Mouse (Mus musculus) hindbrain, postnatal 0 days (tissue): ENCODE measurements at regions not wholly inside any gene's neighbourhood (a gene's known extent, or its start where the extent isn't known, plus 50 kb on each side); places are given as distances from the start of the nearest gene placed in this dataset.

Experiments
- ATAC-seq: fragments of 200-750 bp; cut with Nextera tagmentation; 2 replicates; pipeline ENCODE4 v1.8.0; 2017; ENCODE audit warnings: mild to moderate bottlenecking, moderate TSS enrichment, moderate library complexity
- DNase-seq: peaks from one replicate; pipeline ENCODE4 v3.0.0-alpha.2; 2015; ENCODE audit warnings: low spot score
- H3K27ac ChIP-seq: fragments of 300-500 bp; sonication (generic); 2 replicates; pipeline ENCODE4 v1.5.1; 2014; ENCODE audit warnings: mild to moderate bottlenecking
- H3K27me3 ChIP-seq: fragments of 300-500 bp; sonication (generic); 2 replicates; pipeline ENCODE4 v1.6.1; 2014; ENCODE audit warnings: low read length, mixed read lengths; ENCODE audit not compliant: insufficient read depth
- H3K36me3 ChIP-seq: fragments of 300-500 bp; sonication (generic); 2 replicates; pipeline ENCODE4 v1.6.1; 2014; ENCODE audit warnings: low read length, mixed read lengths; ENCODE audit not compliant: insufficient read depth
- H3K4me1 ChIP-seq: fragments of 300-500 bp; sonication (generic); 2 replicates; pipeline ENCODE4 v1.6.1; 2014; ENCODE audit warnings: antibody characterized with exemption, low read length, mixed read lengths; ENCODE audit not compliant: insufficient read depth
- H3K4me2 ChIP-seq: fragments of 300-500 bp; sonication (generic); 2 replicates; pipeline ENCODE4 v1.6.1; 2014; ENCODE audit warnings: low read depth, mild to moderate bottlenecking, low read length, moderate library complexity, mixed read lengths
- H3K4me3 ChIP-seq: fragments of 300-500 bp; sonication (generic); 2 replicates; pipeline ENCODE4 v1.5.1; 2014; ENCODE audit warnings: low read length
- H3K9ac ChIP-seq: fragments of 300-500 bp; sonication (generic); replicated peaks from 2 replicates; pipeline ENCODE4 v1.6.1; 2014; ENCODE audit warnings: mild to moderate bottlenecking, low read length, moderate library complexity, mixed read lengths
- H3K9me3 ChIP-seq: fragments of 300-500 bp; sonication (generic); 2 replicates; pipeline ENCODE4 v1.6.1; 2016; ENCODE audit warnings: low read length, mixed read lengths
- CTCF ChIP-seq: IDR thresholded peaks from 2 replicates; pipeline ENCODE4 v1.5.1; 2016; ENCODE audit warnings: antibody characterized with exemption, control low read depth, low read depth
- WGBS: fragments of 180-500 bp; shearing (Covaris S2); extraction: QIAGEN DNeasy Blood & Tissue Kit; methylation state at CpG from one replicate; pipeline ENCODE4 v1.1.7; 2014; 5-methylcytosine and 5-hydroxymethylcytosine counted together

DNA sequence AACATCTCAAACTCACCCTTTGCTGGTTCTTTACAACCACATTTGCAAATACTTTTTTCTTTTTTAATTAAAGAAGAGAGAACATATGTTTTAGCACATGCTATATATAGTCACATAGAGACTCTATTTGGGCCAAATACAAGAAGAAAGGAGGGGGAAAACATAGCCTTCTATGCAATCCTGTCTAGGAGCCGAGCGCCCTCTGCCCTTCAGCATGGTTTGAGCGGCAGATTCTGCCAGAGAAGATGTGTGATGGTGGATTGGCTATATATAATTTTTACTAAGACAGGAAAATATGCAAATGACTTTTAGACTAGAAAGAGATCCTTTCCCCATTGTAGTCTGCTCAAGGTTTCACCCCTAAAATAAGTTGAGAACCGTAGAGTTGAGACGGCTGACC, 60.0 kb upstream of the Myom1 start:
- Histone ChIP-seq H3K4me1 (no peaks in the 10 kb centered on the region), H3K4me3 (no peak overlapping the region), H3K4me2 (no peak overlapping the region), H3K9me3 (no peaks in the 10 kb centered on the region), H3K36me3 (no peaks in the 10 kb centered on the region), H3K27ac (no peak overlapping the region), H3K27me3 (no peaks in the 10 kb centered on the region), H3K9ac (no peak overlapping the region)
- no peak for ATAC-seq
- no peak for TF ChIP-seq CTCF
- no peak for DNase-seq
- WGBS = 89% methylated on average over 5 of the region's 5 CpGs

DNA sequence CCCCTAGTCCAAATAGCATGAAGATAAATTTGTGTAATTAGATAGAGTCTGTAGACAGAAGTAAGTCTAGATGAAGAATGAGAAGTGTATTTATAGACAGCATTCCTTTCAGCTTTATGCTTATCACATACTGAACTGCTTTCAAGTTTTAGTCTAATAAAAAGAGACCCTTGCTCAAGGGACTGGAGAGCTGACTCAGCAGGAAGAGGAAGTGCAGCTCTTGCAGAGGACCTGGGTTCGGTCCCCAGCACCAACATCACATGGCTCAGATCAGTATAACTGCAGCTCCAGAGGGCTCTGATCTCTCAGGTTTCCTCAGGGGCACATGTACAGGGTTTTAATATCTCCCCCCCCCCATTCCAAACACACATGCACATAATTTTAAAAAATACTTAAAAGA, 68.2 kb upstream of the Myom1 start:
- no peaks in the 10 kb centered on the region for H3K27me3 ChIP-seq
- DNase-seq (no peak), ATAC-seq (no peak)
- no peaks in the 10 kb centered on the region for H3K36me3 ChIP-seq
- no peaks in the 10 kb centered on the region for H3K9me3 ChIP-seq
- 95% methylated on average over 1 of the region's 1 CpGs for WGBS
- no peaks in the 10 kb centered on the region for H3K4me1 ChIP-seq
- no peak overlapping the region for H3K9ac ChIP-seq
- no peak overlapping the region for H3K4me2 ChIP-seq
- TF ChIP-seq CTCF = no peak
- no peak overlapping the region for H3K4me3 ChIP-seq
- no peak overlapping the region for H3K27ac ChIP-seq

DNA sequence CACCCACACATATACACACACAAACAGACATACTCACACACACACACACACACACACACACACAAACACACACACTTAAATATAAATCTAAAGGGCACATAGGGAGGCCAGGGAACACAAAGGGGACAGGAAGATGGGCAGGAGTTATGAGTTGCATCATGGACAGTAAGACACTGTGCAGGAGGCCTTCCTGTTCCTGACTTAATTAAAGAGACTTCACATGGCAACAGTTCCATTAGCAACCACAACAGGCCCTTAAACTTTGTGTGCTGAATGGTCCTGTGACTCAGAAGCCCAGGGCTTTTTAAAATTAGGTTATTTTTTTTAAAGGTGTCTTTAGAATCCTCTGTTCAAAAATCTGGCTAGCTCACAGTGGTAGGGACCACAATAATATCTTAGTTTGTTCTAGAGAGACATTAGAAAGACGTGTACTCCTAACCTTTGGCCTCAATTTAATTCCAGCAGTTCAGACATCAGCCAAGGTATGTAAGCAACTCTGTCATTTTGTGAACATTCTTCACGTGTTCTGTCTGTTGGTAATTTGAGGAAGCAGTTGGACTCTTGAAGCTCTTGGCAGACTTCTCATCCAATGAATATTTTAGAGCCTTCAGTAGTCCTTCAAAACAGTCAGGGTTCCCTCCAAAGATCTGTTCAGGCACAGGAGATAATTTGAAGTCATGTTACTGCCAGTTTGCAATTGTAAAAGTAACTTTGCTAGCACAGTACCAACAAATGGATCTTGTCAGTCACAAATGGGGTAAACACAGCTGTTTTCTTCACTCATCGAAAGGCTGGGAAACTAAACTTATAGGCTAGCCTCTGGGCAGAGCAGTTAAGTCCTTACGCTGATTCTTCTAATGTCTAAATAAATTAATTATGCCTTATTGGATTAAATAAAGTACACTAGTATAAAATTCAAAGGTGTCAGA, 69.0 kb upstream of the Myom1 start:
- no peak for DNase-seq
- H3K4me2 ChIP-seq = no peak overlapping the region
- TF ChIP-seq CTCF = no peak
- no peaks in the 10 kb centered on the region for H3K9me3 ChIP-seq
- no peaks in the 10 kb centered on the region for H3K4me1 ChIP-seq
- no peak overlapping the region for H3K27ac ChIP-seq
- no peaks in the 10 kb centered on the region for H3K27me3 ChIP-seq
- H3K9ac ChIP-seq = no peak overlapping the region
- no peak overlapping the region for H3K4me3 ChIP-seq
- 66% methylated on average over 4 of the region's 4 CpGs for WGBS
- no peak for ATAC-seq
- no peaks in the 10 kb centered on the region for H3K36me3 ChIP-seq

DNA sequence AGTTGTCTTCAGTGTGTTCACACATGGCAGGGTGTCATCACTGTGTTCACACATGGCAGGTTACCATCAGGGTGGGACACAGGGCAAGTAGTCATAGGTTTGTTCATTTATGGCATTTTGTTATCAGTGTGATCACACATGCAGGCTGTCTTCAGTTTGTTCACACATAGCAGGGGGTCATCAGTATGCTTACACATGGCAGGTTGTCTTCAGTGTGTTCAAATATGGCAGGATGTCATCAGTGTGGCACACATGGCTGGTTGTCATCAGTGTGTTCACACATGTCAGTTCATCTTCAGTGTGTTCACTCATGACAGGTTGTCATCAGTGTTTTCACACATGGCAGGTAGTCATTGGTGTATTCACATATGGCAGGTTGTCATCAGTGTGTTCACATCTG, 69.9 kb upstream of the Myom1 start:
- ATAC-seq (no peak), DNase-seq (no peak)
- Histone ChIP-seq H3K4me2 (no peak overlapping the region), H3K9ac (no peak overlapping the region), H3K27me3 (no peaks in the 10 kb centered on the region), H3K4me3 (no peak overlapping the region), H3K4me1 (no peaks in the 10 kb centered on the region), H3K36me3 (no peaks in the 10 kb centered on the region), H3K27ac (no peak overlapping the region), H3K9me3 (no peaks in the 10 kb centered on the region)
- TF ChIP-seq CTCF = no peak

DNA sequence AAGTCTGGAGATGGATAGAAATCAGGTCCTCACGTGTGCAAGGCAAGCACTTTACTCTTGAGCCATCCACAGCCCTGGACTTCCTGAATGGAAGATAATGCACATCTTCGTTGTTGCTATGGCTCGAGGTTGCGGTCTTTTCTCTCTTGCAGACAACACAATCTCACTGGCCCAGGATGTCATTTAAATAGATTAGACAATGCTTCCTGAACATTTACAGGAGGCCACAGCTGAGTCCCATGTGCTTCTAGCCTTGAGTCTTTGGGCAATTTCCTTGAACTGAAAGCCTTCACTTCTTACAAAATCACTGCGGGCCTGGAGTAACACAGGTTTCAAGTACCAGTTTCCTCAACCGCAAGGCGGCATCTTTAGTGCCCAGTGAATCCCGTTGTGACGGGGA, 71.8 kb upstream of the Myom1 start:
- Histone ChIP-seq H3K27me3 (no peaks in the 10 kb centered on the region), H3K4me3 (no peak overlapping the region), H3K9ac (no peak overlapping the region), H3K36me3 (no peaks in the 10 kb centered on the region), H3K9me3 (no peaks in the 10 kb centered on the region), H3K4me2 (no peak overlapping the region), H3K4me1 (no peaks in the 10 kb centered on the region), H3K27ac (no peak overlapping the region)
- TF ChIP-seq CTCF = no peak
- ATAC-seq (no peak), DNase-seq (no peak)
- WGBS = 89% methylated on average over 9 of the region's 9 CpGs

DNA sequence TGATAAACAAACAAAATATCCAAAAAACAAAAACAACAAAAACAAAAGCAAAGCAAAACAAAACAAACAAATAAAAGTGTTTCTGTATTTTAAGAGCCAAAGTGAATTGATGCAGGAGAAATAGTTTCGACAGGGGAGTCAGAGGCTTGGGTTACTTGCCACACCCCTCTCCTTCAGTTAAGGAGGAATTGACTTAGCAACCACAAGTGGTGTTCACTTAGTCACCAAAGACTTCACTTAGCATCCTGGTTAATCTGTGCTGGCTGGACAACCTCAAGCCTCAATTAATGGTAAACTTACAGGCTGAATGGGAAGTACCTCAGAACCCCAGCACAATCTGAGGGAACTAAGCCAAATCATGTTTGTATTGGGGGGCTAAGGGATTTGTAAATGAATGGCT, 72.9 kb upstream of the Myom1 start:
- no peak overlapping the region for H3K4me2 ChIP-seq
- H3K9me3 ChIP-seq = no peaks in the 10 kb centered on the region
- DNase-seq (no peak), ATAC-seq (no peak)
- H3K27me3 ChIP-seq = no peaks in the 10 kb centered on the region
- no peak for TF ChIP-seq CTCF
- no peaks in the 10 kb centered on the region for H3K4me1 ChIP-seq
- H3K36me3 ChIP-seq = no peaks in the 10 kb centered on the region
- no peak overlapping the region for H3K4me3 ChIP-seq
- no peak overlapping the region for H3K9ac ChIP-seq
- H3K27ac ChIP-seq = no peak overlapping the region
- 76% methylated on average over 1 of the region's 1 CpGs for WGBS

DNA sequence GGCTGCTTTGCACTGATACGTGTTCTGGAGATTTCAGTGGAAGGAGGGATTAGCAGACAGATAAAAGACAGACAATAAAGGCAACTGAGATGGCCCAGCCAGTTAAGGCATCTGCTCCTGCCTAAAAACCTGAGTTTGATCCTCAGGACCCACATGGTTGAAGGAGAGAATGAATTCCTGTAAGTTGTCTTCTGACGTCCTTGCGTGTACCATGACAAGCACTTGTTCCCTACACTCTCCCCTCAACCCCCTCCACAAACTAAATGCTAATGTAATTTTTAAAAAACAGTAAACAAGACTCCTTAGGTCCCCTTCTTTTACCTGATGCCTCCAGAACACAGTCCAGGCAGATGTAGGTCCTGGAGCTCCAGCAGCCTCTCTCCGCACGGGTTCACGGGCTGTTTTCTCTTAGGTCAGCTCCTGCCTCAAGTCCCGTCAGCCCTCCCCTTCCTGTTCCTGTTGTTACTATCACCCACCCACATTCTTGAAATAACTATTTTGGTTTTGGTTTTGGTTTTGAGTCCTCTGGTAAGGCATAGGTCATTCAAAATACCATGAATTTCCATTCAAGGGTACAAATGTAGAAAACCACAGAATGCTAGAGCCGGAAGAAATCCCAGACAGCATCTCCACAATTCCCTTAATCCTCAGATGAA, 71.3 kb upstream of the Tgif1 start:
- DNase-seq (no peak), ATAC-seq (no peak)
- Histone ChIP-seq H3K4me3 (no peak overlapping the region), H3K9me3 (no peaks in the 10 kb centered on the region), H3K4me2 (no peak overlapping the region), H3K27me3 (no peaks in the 10 kb centered on the region), H3K4me1 (no peaks in the 10 kb centered on the region), H3K9ac (no peak overlapping the region), H3K27ac (no peak overlapping the region), H3K36me3 (no peaks in the 10 kb centered on the region)
- no peak for TF ChIP-seq CTCF
- 92% methylated on average over 8 of the region's 8 CpGs for WGBS
